8 mouse cellular contexts compared by ENCODE assay signal in the genomic region with DNA sequence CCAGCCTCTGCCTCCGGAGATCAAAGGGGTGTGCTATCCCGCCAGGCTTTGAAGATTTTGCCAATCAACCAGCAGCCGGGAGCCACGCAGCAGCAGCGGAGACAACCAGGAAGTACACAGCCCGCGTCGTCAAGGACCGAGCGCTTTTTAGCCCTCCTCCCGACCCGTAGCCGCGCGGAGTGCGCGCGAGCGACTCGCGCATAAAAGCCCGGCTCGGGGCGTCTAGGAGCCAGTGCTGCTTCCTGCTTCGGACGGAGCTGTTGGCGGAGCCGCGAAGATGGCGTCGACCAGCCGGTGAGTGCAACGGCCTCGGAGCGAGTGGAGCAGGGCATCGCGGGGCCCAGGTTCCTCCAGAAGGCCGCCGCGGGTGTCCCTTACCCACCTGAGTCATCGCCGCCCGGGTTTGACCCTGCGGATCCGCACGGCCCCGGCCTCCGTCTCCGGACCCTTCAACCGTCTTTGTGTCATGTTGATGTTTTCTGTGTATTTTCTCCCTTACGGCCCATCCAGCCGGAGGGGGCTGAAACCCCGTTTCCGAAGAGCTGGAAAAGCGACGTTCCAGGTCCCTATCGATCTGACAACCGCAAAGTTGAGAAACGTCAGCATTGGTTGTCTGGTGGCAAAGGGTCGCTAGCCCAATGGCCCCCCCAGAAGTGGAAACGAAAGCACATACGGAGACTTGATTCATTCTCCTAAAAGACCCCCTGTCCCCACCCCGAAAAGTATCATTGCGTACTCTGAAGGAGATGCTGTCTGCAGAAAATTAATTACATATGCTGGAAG. TPM values are rescaled to one million over a fixed set of nuclear protein-coding genes. Genes with fewer than 3 reads are reported as not detected.
DNase-seq lines count a peak whose midpoint lies in the region; ATAC-seq lines count a peak whose summit lies in the region.

A gene (plus strand): TSS at position 51 of the 783 bp plus-strand sequence.

- no peaks in the 10 kb centered on the region for H3K9me3 ChIP-seq in hindbrain, embryonic 15.5 days

- peak within 1 kb of the TSS; percentile 85 for H3K27ac ChIP-seq in hindbrain, embryonic 15.5 days (replicated peaks)

- WGBS in hindbrain, embryonic 15.5 days: under 1% methylated on average over 64 of the region's 64 CpGs

- no peaks in the 10 kb centered on the region for H3K27me3 ChIP-seq in hindbrain, embryonic 15.5 days

- peak; percentile 94 for DNase-seq in R1 (ENCODE audit: low read depth, low spot score)
- DNase-seq in cerebellum, postnatal 25 days: peak; percentile 95 to 96
- peak; percentile 89 to 90 for DNase-seq in frontal cortex, postnatal 36 days (ENCODE audit: low spot score in 2 of 2)
- peak; percentile 77 for DNase-seq in left cerebral cortex, adult 11 months (ENCODE audit: low spot score)
- DNase-seq in lung, postnatal 4 days: peak; percentile 96 to 97
- DNase-seq in retina, postnatal 7 days (ENCODE audit: low read depth, low spot score): peak; percentile 90
- DNase-seq in urinary bladder, adult 2 months (ENCODE audit: low spot score): peak; percentile 98

- H3K4me2 ChIP-seq in hindbrain, embryonic 15.5 days: peak within 1 kb of the TSS; percentile 72

- H3K4me3 ChIP-seq in hindbrain, embryonic 15.5 days: peak within 1 kb of the TSS; percentile 69

- peak within 1 kb of the TSS; percentile 69 for H3K9ac ChIP-seq in hindbrain, embryonic 15.5 days

- peaks cover 20% of the 10 kb centered on the region for H3K4me1 ChIP-seq in hindbrain, embryonic 15.5 days (replicated peaks)

- H3K36me3 ChIP-seq in hindbrain, embryonic 15.5 days: no peaks in the 10 kb centered on the region

- ATAC-seq in hindbrain, embryonic 15.5 days (ENCODE audit: low FRiP score, low read depth): peak; percentile 99

RNA-seq across cellular contexts. Expression of the gene that starts here (rescaled TPM):
- polyA plus RNA-seq in hindbrain, embryonic 15.5 days (2015; fragmentation: Nextera tagmentation; extraction: Ambion mirVana): 71.2 and 72.9 TPM in 2 replicates
- polyA plus RNA-seq in urinary bladder, adult 2 months (2012; rRNA removed): 36.3 and 44.0 TPM in 2 replicates

Comparison
In these comparisons a context has a peak if more than half of its experiments do, and no peak if none do; other contexts are left out.
1. Peak in every context shown above with its lines: DNase-seq, ATAC-seq, H3K4me3 ChIP-seq and H3K27ac ChIP-seq.